Mouse (Mus musculus) liver, embryonic 14.5 days (tissue): ENCODE results near the gene Lmod1. TPM values are rescaled to one million over a fixed set of nuclear protein-coding genes. Genes with fewer than 3 reads are reported as not detected.
A peak's percentile ranks its signal among the peaks of the same experiment; 100 is the strongest.
"Not testable (repeated sequence)": the region's sequence is repeated elsewhere in the genome, so short reads cannot be mapped to it uniquely, and the experiment has no call there.

ENCODE experiments used
- ATAC-seq: fragments of 200-750 bp; cut with Nextera tagmentation; 2 replicates; pipeline ENCODE4 v1.8.0; 2017; ENCODE audit warnings: moderate number of reproducible peaks, mild to moderate bottlenecking, moderate library complexity; ENCODE audit not compliant: insufficient read depth
- DNase-seq, 3 experiments: peaks; one replicate each; pipeline ENCODE4 v3.0.0-alpha.2; 2012 to 2013; ENCODE audit warnings: low read depth in 3 of 3, low spot score in 3 of 3
- H3K27ac ChIP-seq: fragments of 300-500 bp; sonication (generic); 2 replicates; pipeline ENCODE4 v1.5.1; 2014; ENCODE audit warnings: moderate library complexity, mild to moderate bottlenecking, control low read depth, inconsistent platforms
- H3K27me3 ChIP-seq: fragments of 300-500 bp; sonication (generic); 2 replicates; pipeline ENCODE4 v1.6.1; 2014; ENCODE audit warnings: mild to moderate bottlenecking, low read length, moderate library complexity; ENCODE audit not compliant: control insufficient read depth, insufficient read depth
- H3K36me3 ChIP-seq: fragments of 300-500 bp; sonication (generic); replicated peaks from 2 replicates; pipeline ENCODE4 v1.6.1; 2014; ENCODE audit warnings: low read depth; ENCODE audit not compliant: control insufficient read depth, insufficient read depth
- H3K4me1 ChIP-seq, 2 experiments: fragments of 200-500 bp in 1 of 2; fragments of 300-500 bp in 1 of 2; sonication (generic) in 1 of 2; replicated peaks; 2 replicates each; pipeline ENCODE4 v1.6.1; 2012 to 2014; ENCODE audit warnings: antibody characterized with exemption in 1 of 2, inconsistent platforms in 1 of 2, low read length in 1 of 2; ENCODE audit not compliant: control insufficient read depth in 2 of 2, insufficient read depth in 2 of 2
- H3K4me2 ChIP-seq: fragments of 300-500 bp; sonication (generic); 2 replicates; pipeline ENCODE4 v1.6.1; 2014; ENCODE audit warnings: low read depth, mild to moderate bottlenecking, control low read depth, moderate library complexity
- H3K4me3 ChIP-seq, 2 experiments: fragments of 200-500 bp in 1 of 2; fragments of 300-500 bp in 1 of 2; sonication (generic) in 1 of 2; 2 replicates each; pipeline ENCODE4 v1.5.1; 2012 to 2014; ENCODE audit warnings: low read depth in 2 of 2, low read length in 2 of 2, mild to moderate bottlenecking in 2 of 2, control low read depth in 1 of 2, inconsistent platforms in 1 of 2, moderate library complexity in 1 of 2; ENCODE audit not compliant: insufficient read depth in 1 of 2
- H3K9ac ChIP-seq: fragments of 300-500 bp; sonication (generic); replicated peaks from 2 replicates; pipeline ENCODE4 v1.6.1; 2014; ENCODE audit warnings: mild to moderate bottlenecking, control low read depth, moderate library complexity
- H3K9me3 ChIP-seq: fragments of 300-500 bp; sonication (generic); 2 replicates; pipeline ENCODE4 v1.6.1; 2016; ENCODE audit warnings: low read length, mixed read lengths; ENCODE audit not compliant: control insufficient read depth
- CTCF ChIP-seq: IDR thresholded peaks from 2 replicates; pipeline ENCODE4 v1.5.1; 2016; ENCODE audit warnings: antibody characterized with exemption, low read depth, control low read depth
- EP300 ChIP-seq: IDR thresholded peaks from 2 replicates; pipeline ENCODE4 v1.6.1; 2016; ENCODE audit warnings: antibody characterized with exemption, low read depth
- WGBS: fragments of 180-500 bp; shearing (Covaris S2); extraction: QIAGEN DNeasy Blood & Tissue Kit; methylation state at CpG from one replicate; pipeline ENCODE4 v1.1.7; 2014; ENCODE audit not compliant: insufficient replicate concordance; 5-methylcytosine and 5-hydroxymethylcytosine counted together
- polyA plus RNA-seq, 2 experiments: library from polyadenylated mRNA; depleted of rRNA in 1 of 2; stranded (reverse) in 1 of 2; unstranded in 1 of 2; fragments of >200 nt; fragmentation: Nextera tagmentation in 1 of 2; extraction: Ambion mirVana in 1 of 2; gene quantifications; 2 replicates each; pipeline versions ENCODE4 v1.2.1 to v1.2.3; 2012 to 2014

Gene Lmod1
- polyA plus RNA-seq, 2 experiments = 0.08 to 0.10 TPM

DNA sequence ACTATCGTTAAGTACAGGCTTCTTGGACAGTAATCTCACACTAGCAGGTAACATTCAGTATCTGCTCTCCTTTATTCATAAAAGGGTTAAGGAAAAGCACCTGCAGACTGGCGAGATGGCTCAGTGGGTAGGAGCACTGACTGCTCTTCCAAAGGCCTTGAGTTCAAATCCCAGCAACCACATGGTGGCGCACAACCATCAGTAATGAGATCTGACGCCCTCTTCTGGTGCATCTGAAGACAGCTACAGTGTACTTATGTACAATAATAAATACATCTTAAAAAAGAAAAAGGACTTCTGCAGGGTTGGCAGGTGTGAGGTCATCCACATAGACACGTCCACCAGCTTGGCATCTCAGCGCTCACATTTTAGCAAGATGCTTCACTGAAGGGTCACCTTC, 57.0 kb downstream of the Lmod1 start:
- H3K36me3 ChIP-seq = peaks cover 22% of the 10 kb centered on the region
- not testable (repeated sequence) for H3K4me1 ChIP-seq, H3K27me3 ChIP-seq, ATAC-seq, H3K9me3 ChIP-seq, H3K9ac ChIP-seq, H3K4me3 ChIP-seq, H3K4me2 ChIP-seq, DNase-seq, H3K27ac ChIP-seq
- TF ChIP-seq CTCF = peak; percentile 62
- 52% methylated on average over 6 of the region's 6 CpGs for WGBS

DNA sequence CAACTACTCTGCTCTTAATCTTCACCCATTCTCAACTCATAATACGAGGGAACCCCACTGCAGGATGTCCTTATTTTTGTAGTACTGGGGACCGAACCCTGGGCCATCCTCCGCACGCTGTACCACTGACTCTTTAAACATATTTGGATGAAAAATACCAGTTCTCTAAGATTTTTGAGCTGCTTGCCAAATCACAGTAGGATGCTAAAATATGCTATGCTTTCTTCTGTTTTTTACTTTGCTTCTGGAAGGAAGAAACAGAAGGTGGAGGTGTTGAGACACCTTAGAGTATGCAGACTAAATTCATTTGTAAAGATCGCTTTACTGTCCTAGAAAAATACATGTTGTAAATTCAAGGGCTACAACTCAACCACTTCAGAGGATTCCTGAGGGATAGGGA, 59.6 kb downstream of the Lmod1 start:
- H3K4me2 ChIP-seq = no peak overlapping the region
- DNase-seq (no peak), ATAC-seq (no peak)
- peaks cover 45% of the 10 kb centered on the region for H3K36me3 ChIP-seq
- H3K27me3 ChIP-seq = no peaks in the 10 kb centered on the region
- no peaks in the 10 kb centered on the region for H3K9me3 ChIP-seq
- WGBS = 82% methylated on average over 5 of the region's 5 CpGs
- H3K4me1 ChIP-seq = no peaks in the 10 kb centered on the region
- TF ChIP-seq EP300 (no peak), CTCF (no peak)
- no peak overlapping the region for H3K9ac ChIP-seq
- no peak overlapping the region for H3K27ac ChIP-seq
- H3K4me3 ChIP-seq = no peak overlapping the region

DNA sequence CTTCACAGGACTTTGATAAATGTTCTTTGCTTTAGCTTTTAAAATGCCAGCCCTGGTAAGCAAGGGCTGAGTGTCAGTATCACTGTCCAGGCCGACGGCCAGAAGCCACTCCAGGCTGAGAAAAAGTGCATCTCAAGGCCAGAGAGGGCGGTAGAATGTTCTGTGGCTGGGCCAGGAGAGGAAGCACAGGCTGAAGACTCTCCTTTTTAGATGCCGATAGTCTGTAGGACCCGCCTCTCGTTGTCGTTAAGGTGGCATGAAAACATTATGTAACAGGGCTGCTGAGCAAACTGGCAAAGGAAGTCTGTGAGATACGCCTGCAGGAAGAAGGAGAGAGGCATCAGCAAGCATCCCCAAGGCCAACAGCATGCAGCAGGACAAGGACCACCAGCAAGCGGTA, 60.6 kb downstream of the Lmod1 start:
- TF ChIP-seq EP300 (no peak), CTCF (no peak)
- no peak for DNase-seq
- Histone ChIP-seq H3K9me3 (no peaks in the 10 kb centered on the region), H3K9ac (no peak overlapping the region), H3K27me3 (no peaks in the 10 kb centered on the region), H3K4me3 (no peak overlapping the region), H3K4me1 (no peaks in the 10 kb centered on the region), H3K27ac (no peak overlapping the region), H3K4me2 (no peak overlapping the region), H3K36me3 (peaks cover 50% of the 10 kb centered on the region)
- ATAC-seq = no peak
- 80% methylated on average over 9 of the region's 9 CpGs for WGBS

- WGBS = 79% methylated on average over 5 of the region's 5 CpGs
- TF ChIP-seq CTCF (no peak), EP300 (no peak)
Measured at GRCm38 (mm10) chr1:135399466-135399865, 74.9 kb downstream of the Lmod1 start.

DNA sequence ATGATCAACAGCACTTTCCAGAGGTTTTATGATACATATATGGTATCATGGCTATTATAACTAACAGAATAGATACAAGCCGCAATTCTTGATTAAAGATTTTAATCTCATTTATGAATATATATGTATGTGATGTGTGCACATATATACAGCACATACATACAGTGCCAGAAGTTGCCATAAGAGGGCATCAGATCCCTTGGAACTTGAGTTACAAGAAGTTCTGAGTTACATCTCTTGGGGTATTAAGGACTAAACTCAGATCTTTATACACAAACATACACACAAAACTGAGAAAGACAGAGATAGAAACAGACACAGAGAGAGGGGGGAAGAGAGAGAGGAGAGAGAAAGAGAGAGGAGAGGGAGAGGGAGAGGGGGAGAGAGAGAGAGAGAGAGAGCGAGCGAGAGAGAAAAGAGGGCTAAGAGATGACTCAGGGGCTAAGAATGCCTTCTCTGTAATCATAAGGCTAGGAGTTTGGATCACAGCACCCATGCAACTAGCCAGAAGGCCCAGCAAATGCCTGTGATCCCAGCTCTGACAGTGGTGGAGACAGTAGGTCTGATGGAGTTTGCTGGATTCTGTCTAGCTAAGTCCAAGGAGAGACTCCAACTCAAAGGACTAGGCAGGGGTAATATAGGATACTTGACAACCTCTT, 77.0 kb downstream of the Lmod1 start:
- ATAC-seq (no peak), DNase-seq (no peak)
- Histone ChIP-seq H3K4me3 (no peak overlapping the region), H3K4me2 (no peak overlapping the region), H3K36me3 (peaks cover 57% of the 10 kb centered on the region), H3K9me3 (no peaks in the 10 kb centered on the region), H3K4me1 (no peaks in the 10 kb centered on the region), H3K27ac (no peak overlapping the region), H3K9ac (no peak overlapping the region), H3K27me3 (no peaks in the 10 kb centered on the region)
- 83% methylated on average over 3 of the region's 3 CpGs for WGBS
- TF ChIP-seq CTCF (no peak), EP300 (no peak)

More at GRCm38 (mm10) chr1:135399466-135399865, 74.9 kb downstream of the Lmod1 start:
- Histone ChIP-seq H3K36me3 (peaks cover 42% of the 10 kb centered on the region), H3K9me3 (no peaks in the 10 kb centered on the region), H3K4me2 (no peak overlapping the region), H3K4me1 (no peaks in the 10 kb centered on the region), H3K27me3 (no peaks in the 10 kb centered on the region), H3K9ac (no peak overlapping the region), H3K27ac (no peak overlapping the region), H3K4me3 (no peak overlapping the region)
- DNase-seq (no peak), ATAC-seq (no peak)
